Mouse (Mus musculus): Measurements from ENCODE around the gene Gm32687. TPM values are rescaled to one million over a fixed set of nuclear protein-coding genes. Genes with fewer than 3 reads are reported as not detected.
"Not testable (repeated sequence)": the region's sequence is repeated elsewhere in the genome, so short reads cannot be mapped to it uniquely, and the experiment has no call there.

The Gm32687 gene
- polyA plus RNA-seq (2015; fragmentation: Nextera tagmentation; extraction: Ambion mirVana) = 9.2 and 9.7 TPM in 2 replicates

GRCm38 (mm10) chr10:81863409-81864407 is at the start of gene Gm32687:
Gene Gm32687 (plus strand): TSS chr10:81863934.
- H3K9ac ChIP-seq; H3K4me2 ChIP-seq; H3K4me1 ChIP-seq; H3K9me3 ChIP-seq (replicated peaks); H3K36me3 ChIP-seq; H3K27me3 ChIP-seq; H3K4me3 ChIP-seq (replicated peaks); H3K27ac ChIP-seq: not testable (repeated sequence)
- ATAC-seq (replicated peaks; ENCODE audit: low FRiP score) = peak; percentile 100
- WGBS = 34% methylated on average over 4 of the region's 49 CpGs

DNA sequence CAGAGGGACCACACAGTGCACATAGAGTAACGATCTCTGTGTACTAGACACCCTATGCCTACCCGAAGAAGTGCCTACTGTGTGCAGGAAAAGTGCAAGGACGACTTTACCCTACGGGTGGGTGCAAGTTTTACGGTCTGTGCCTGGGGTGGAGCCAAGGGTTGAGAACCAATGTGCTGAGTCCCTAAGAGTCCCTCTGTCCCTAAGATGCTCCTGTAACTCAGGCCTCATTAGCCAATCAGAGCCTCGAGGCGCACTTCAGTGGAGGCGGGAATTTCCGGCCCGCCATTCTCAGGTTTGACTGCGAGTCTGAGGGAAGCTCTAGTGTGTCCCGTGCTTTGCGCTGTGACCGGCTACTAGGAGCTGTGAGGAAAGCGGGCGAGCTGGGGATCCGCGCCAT is 17.5 kb upstream of the Gm32687 start:
- not testable (repeated sequence) for H3K9ac ChIP-seq; H3K4me3 ChIP-seq (replicated peaks); H3K27me3 ChIP-seq; ATAC-seq (replicated peaks; ENCODE audit: low FRiP score); H3K36me3 ChIP-seq; H3K4me2 ChIP-seq; H3K27ac ChIP-seq; H3K4me1 ChIP-seq; H3K9me3 ChIP-seq (replicated peaks)
- WGBS = no CpG with 5 or more reads among the region's 18 CpGs

DNA sequence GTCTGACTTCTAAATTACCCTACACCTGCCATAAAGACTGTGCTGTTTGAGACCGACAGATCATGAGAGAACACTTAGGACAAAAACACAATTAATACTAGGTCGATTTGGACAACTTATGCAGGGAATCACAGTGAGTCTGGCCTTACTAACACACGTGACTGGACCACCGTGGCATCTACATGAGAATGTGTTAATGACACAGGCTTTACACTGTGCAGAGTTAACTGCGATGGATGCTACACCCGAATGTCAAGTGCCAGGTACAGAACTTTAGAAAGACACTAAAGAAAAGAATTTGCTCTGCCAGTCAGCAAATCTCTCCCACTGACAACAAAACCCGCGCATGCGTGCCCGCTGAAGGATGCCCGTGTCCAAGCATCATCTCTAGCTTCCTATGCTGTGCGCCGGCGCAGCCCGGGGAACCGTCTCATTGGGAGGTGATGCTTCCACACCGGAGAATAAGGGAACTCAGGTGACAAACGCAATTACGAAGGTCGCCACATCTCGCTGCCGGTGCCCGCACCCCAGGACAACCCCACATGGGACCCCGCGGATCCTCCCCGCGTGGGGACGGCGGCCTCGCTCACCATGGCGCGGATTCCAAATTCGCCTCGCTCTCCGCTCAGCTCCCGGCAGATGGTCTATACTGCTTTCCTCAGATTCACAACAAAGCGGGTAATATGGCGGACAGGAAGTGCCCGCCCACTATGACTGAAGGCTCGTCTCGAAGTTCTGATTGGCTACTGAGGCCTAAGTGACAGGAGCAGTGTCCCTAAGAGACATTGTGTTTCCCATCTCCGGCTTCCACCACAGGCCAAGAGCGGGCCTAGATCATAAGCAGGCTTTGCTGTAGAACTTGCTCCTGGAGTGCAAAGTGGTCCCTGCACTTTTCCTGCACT is 66.4 kb downstream of the Gm32687 start, which contains the start of gene Zfp781:
TSS of gene Zfp781 (minus strand) at position 639 of the 902 bp plus-strand sequence.
- H3K4me2 ChIP-seq; H3K27me3 ChIP-seq; H3K4me3 ChIP-seq (replicated peaks); H3K36me3 ChIP-seq; H3K9me3 ChIP-seq (replicated peaks); H3K9ac ChIP-seq; H3K27ac ChIP-seq; H3K4me1 ChIP-seq: not testable (repeated sequence)
- WGBS = no CpG with 5 or more reads among the region's 43 CpGs
- ATAC-seq (replicated peaks; ENCODE audit: low FRiP score) = peak; percentile 98

Other genes with a start within 250 kb of the Gm32687 start
- gene Sirt6, start 236.1 kb upstream of the Gm32687 start, polyA plus RNA-seq (2015; fragmentation: Nextera tagmentation; extraction: Ambion mirVana) = 40.0 and 42.8 TPM in 2 replicates
- 15.2 and 17.3 TPM in 2 replicates for gene Ankrd24, start 235.4 kb upstream of the Gm32687 start, polyA plus RNA-seq (2015; fragmentation: Nextera tagmentation; extraction: Ambion mirVana)
- 3.8 and 5.0 TPM in 2 replicates for gene Gm10778, start 214.9 kb upstream of the Gm32687 start, polyA plus RNA-seq (2015; fragmentation: Nextera tagmentation; extraction: Ambion mirVana)
- 16.9 and 18.6 TPM in 2 replicates for gene Zfp433, start 159.1 kb upstream of the Gm32687 start, polyA plus RNA-seq (2015; fragmentation: Nextera tagmentation; extraction: Ambion mirVana)
- 10.3 TPM in 2 replicates for gene Gm3055, start 92.8 kb upstream of the Gm32687 start, polyA plus RNA-seq (2015; fragmentation: Nextera tagmentation; extraction: Ambion mirVana)
- 3.7 and 4.2 TPM in 2 replicates for gene Gm4767, start 51.7 kb upstream of the Gm32687 start, polyA plus RNA-seq (2015; fragmentation: Nextera tagmentation; extraction: Ambion mirVana)
- gene Zfp781, start 66.5 kb downstream of the Gm32687 start, polyA plus RNA-seq (2015; fragmentation: Nextera tagmentation; extraction: Ambion mirVana) = 3.8 and 5.9 TPM in 2 replicates
- gene Zfp873, start 184.2 kb downstream of the Gm32687 start, polyA plus RNA-seq (2015; fragmentation: Nextera tagmentation; extraction: Ambion mirVana) = 13.9 and 15.9 TPM in 2 replicates
- gene BC024063, start 219.4 kb downstream of the Gm32687 start, polyA plus RNA-seq (2015; fragmentation: Nextera tagmentation; extraction: Ambion mirVana) = 5.6 and 6.1 TPM in 2 replicates